Mouse (Mus musculus) kidney, adult 8-10 months (tissue): Measurements from ENCODE around the gene Dnah5.
"Not testable (repeated sequence)": the region's sequence is repeated elsewhere in the genome, so short reads cannot be mapped to it uniquely, and the experiment has no call there.

Source experiments
- DNase-seq, 2 experiments: peaks; one replicate each; pipeline ENCODE4 v3.0.0; 2022

Dnah5 gene

DNA sequence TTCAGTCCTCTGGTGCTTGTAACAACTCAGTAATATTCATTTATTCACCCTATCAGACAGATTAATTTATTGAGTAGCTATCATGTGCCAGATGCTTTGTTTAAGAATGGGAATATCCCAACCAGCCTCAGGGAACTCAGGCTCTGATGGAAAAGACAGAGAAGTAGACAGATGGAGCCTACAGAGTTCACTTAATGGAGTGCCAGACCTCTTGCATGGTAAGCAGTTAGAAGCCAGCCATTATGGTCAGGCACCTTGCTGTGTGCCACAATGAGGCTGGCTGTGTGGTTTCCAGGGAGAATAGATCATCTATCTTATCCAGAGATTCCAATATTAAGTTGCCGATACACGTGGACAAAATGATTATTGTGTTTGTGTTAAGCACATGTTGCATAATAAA lies 104.3 kb downstream of the Dnah5 start:
- no peak for DNase-seq

DNA sequence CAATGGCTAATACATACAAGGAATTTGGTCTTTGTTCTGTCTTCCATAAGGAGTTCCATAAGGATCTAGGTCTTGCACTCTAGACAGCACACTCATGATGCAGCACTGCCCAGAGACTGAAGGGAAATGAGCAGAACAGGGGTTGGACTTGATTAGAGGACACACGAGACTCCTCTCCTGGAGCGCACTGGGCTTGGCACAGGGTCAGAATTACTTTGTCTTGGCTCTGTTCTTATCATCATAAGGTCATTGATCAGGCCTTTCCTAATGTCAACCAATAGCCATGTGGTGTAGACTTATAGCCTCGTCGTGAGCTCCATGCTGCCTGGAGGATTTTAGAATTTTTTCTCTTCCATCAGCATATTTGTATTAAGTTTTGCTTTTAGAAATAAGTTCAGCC lies 107.0 kb downstream of the Dnah5 start:
- no peak for DNase-seq

DNA sequence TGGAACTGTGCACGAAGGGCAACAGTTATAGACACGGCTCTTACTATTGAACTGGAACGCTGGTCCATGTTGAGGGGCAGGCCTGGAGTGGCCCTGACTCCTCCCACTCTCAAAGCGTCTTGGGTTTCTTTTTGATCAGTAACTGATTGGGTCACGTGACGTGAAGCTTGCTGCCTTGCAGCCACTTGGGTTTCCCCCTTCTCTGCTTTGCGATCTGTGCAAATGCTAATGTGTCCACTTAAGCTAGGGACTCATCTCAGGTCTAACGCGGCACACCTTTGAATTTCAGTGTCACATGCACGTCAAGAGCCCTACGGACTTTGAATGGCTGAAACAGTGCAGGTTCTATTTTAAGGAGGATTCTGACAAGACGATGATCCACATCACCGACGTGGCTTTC lies 109.9 kb downstream of the Dnah5 start:
- DNase-seq, result peak in 1 of 2 experiments; percentile 7

DNA sequence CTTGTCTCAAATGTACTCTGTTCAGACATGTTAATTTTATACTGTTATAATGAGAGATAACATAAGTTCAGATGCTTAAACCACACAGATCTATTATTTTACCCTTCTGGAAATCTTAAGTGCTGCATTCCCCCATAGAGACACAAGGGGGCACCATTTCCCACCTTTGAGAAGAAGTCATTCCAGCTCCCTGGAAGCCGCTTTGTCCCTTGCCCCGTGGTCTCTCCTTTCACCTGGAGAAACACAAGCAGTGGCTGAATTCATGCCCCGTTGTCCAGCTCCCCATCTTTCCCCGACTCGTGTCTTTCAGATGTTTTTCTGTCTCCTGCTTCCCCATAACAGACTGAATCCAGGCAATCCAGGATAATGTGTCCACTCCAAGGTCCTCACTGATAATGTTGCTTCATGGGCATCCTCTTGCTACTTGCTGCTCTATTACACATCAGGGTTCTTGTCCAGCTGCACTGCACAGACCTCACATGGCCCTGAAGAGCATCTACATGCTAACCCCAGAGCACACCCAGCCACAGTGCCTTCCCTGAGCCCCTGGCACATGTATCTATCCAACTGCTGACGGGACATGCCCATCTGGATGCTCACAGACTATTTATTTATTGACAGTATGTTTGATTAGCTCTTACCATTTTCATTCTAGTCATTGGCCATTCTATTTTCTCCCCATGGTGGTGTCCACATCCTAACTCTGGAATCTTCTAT lies 112.4 kb downstream of the Dnah5 start:
- peak; percentile 9 to 46 for DNase-seq

DNA sequence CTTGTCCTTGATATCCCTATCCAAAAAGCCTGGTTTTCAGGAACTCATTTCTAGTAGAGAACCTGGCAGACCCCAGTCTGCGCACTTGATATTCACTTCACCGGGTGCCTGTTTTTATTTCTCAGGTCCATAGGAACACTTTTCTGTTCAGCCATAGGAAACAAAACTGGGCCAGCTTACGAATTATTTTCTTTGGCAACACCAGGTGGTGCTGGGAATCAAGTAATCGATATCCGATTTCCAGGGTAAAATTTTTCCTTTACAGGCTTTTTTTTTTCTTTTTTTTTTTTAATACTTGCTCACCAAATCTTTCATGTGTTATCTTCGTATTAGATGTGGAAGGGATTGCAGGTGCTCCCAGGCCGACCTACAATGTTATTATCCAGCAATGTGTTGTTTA lies 119.0 kb downstream of the Dnah5 start:
- no peak for DNase-seq

DNA sequence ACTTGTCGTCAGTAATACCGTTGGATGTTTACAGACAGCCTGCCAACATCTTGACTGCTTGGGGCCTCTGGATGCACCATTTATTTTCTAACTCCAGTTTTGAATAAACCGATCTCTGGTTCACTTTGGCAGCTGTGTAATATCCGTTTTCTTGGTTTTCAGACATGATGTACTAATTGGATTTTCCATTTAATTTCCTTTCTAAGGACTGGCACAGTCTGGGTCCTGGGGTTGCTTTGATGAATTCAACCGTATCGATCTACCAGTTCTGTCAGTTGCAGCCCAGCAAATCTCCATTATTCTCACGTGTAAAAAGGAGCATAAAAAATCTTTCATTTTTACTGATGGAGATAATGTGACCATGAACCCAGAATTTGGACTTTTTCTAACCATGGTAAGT lies 123.4 kb downstream of the Dnah5 start:
- no peak for DNase-seq

DNA sequence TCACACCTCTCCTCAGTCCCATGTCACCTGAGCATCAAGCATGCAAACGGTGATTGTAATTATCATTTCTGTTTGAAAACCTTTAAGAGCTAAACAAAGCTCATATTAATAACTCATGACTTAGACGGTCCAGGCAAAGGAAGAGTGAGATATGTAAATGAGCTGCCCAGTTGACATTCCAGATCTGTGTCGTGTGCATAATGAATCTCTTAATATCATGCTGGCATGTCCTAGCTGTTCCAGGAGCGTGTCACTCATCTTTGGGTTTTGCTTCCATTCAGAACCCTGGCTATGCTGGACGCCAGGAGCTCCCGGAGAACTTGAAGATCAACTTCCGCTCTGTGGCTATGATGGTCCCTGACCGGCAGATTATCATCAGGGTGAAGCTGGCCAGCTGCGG lies 123.9 kb downstream of the Dnah5 start:
- DNase-seq, result no peak

DNA sequence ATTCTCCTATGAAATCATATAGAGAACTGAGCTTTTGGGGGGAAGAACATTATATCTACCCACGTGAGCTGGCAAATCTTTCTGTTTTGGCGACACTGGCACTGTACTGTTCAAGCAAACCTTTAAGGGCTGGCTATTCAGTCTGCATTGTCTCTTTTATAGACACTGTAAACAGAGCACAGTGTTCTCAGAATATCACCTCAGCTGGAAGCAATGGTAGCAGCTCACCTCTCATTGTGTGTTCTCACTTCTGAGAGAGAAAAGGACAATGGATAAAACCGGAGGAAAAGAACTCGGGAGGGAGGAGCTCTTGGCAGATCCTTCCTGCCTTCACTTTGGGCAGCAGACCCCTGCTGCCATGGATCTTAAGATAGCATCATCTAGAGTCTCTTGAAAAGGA lies 137.6 kb downstream of the Dnah5 start:
- no peak for DNase-seq

DNA sequence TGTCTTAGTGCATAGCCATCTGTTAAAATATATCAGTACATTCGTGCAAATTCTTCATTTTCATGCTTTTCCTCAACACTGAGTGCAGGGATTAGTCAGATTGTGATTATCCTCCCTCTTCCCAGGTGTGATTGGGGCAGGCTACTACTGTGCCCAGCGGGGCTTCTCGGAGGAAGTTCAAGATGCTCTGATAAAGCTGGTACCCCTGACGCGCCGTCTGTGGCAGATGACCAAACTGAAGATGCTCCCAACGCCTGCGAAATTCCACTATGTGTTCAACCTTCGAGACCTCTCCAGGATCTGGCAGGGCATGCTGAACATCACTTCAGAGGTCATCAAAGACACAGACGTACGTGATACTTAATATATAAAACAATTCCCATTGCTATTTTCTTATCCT lies 164.0 kb downstream of the Dnah5 start:
- no peak for DNase-seq

DNA sequence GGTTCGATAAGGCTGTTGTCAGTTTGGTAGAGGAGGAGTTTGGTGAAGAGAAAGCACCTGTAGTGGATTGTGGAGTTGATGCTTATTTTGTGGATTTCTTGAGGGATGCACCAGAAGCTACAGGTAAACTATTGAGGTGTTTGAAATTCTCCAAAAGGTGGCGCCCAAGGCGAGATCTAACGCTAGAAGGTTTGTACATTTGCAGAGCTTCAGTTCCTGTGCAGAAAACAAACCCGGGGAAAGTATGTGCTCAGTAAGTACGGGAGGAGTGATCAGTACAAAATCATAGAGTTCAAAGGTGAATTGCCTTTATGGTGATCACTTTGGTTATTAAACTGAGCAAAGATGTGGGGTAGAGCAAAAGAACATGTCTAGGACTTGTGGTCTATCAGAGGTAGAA lies 166.9 kb downstream of the Dnah5 start:
- DNase-seq, result no peak

DNA sequence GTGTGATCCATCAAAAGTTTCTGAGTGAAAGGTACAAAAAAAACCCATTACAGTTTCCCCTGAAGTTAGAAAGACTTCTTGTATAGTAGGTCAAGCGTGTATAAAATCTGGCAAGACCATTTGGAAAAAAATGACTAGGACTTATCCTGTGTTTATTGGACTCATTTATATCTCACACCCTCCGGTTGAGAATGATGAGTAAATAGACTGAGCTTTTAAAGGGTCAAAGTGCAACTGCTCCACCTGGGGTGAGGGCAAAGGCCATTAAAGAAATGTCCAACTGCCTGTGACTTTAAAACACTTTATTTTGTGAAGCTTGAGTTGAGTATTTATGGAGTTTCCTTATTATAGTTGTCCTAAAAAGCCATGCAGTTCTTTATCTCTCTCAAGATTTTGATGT lies 168.0 kb downstream of the Dnah5 start:
- peak; percentile 32 to 43 for DNase-seq

DNA sequence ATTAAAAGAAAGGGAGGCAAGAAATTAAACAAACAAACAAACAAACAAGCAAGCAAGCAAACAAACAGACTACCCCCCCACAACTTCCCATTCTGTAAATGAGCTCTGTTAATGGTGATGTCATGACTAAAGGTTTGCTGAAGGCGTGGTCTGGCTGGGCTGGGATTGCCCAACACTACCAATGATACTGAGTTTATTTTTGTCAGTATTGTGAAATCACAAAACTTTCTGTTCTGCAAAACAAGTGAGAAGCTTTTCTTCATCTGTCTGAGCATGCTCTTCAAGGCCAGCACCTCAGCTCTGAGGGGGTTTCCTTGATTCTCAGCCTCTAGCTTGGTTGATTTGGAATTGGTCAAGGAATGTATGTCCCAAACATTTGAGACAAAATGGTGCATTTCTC lies 170.8 kb downstream of the Dnah5 start:
- no peak for DNase-seq

DNA sequence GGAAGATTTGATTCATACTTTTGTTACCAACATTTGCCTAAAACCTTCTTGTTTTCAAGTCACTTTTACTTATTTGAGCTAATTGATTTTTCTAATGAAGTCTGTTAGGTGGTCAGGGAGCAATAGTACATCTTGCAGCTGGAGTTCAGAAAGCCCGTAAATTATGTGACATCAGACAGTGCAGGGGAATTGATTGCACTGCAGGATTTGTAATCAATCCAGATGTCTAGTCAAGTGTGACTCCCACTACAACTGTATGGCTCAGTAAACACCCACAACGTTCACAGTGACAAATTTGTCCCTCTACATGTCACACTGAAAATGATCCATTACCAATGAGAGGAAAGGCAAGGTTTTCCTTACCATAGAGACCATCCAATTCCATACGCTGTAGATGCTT lies 177.4 kb downstream of the Dnah5 start:
- DNase-seq, result no peak

DNA sequence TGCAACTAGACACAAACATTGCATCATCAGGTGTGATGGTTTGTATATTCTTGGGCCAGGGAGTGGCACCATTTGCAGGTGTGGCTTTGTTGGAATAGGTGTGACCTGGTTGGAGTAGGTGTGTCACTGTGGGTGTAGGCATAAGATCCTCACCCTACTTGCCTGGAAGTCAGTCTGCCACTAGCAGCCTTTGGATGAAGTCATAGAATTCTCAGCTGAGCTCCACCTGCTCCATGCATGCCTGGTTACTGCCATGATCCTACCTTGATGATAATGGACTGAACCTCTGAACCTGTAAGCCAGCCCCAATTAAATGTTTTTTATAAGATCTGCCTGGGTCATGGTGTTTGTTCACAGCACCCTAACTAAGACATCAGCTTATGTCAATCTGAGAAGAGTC lies 190.2 kb downstream of the Dnah5 start:
- not testable (repeated sequence) for DNase-seq

DNA sequence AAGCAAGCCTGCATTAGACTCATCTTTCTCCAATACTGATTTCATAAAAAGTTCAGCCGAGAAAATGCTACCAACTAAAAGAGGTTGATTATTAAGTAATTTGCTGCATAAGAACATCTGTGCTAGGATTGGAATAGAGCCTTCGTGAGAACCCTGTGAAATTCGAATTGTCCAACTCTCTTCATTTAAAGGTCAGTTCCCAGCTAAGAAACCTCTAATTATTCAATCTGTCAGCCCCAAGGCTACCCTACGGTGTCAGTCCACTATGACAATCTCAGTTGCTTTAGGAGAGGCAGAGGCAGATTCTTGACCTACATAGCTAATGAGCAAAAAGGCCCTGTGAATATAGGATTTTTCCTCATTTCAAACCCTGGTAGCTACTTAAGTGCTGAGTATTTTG lies 191.9 kb downstream of the Dnah5 start:
- DNase-seq, result no peak

DNA sequence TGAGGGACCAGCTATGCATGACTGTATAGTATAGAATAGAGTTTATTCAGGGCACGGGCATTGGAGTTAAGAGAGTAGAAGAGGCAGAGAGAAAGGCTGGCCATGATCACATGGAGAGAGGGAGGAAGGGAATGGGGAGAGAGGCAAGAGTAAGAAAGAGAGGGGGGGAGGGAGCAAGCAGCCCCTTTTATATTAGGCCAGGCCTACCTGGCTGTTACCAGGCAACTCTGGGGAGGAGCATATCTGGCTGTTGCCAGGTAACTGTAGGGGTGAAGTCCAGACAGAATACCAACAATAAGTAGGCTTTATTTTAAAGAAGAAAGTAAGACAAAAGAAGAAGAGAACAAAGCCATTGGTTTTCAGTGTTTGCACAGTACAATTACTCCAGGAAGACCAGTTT lies 194.9 kb downstream of the Dnah5 start:
- no peak for DNase-seq

DNA sequence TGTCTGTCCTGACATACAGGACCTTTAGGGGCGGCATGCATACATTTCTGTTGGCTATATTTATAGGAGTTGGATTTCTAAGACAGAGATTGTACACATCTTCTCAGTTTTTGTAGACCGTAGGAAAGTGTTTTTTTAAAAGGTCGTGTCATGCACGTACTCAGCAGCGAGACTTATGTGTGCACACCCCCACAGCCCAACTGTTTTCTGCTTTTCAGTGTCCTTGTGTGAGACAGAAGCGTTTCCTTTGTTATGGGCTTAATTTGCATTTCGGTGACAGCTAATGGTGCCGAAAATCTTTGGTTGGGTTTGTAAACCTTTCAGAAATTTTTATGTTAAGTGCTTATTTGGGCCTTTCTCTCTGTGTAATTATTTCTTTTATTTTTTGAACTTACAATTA lies 195.7 kb downstream of the Dnah5 start:
- DNase-seq, result no peak

DNA sequence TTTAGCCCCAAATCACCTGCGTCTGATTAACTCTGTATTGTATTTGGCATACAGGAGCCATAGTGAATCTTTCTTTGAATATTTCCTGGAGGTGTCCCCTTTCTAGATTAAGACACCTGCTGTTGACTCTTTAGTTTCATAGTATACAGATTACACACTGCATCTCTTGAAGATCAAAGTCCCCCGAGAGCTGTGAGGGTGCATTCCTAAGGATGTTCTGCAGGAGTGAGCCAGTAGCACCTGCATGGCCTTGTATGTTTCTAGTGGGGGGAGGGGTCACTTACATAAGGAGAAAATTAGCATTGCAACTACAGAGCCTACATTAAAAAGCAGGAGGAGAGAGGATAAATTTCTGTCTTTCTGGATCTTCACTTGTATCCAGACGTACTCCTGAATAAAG lies 201.1 kb downstream of the Dnah5 start:
- DNase-seq, result peak in 1 of 2 experiments; percentile 11

DNA sequence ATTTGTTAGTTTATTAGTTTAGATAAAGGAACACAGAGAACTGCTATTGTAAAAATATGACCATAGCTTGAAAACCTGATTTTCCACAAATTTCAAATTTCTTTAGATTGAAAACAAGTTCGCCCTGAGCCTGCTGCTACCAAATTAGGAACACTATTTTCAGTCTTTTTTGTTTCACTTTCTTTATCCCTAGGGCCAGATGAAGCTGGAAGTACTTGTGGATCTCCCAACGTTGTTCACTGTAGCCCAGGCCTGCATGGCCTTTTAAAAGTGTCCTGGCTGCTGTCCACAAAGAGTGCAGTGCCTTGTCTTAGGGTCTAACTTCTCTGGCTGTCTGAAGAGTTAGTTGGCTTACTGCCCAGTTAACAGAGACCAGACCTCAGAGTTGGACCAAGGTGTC lies 201.6 kb downstream of the Dnah5 start:
- DNase-seq, result peak in 1 of 2 experiments; percentile 17

DNA sequence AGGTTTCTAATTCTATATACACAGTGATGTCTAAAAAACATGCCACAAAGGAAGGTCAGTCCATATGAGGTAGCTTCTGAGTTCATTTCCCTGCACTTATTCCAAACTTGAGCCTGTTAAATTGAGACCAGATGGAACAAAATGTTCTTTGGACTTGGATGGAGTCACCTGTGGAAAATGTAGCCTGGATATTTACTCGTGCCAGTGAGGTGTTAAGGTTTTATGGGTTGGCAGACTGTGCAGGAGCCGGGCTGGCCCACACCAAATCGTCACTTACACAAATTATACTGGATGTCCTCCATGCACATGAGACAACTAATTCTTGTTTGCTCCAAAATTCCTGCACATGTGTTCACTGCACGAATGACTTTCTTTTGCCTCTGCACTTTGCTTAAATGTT lies 236.2 kb downstream of the Dnah5 start:
- no peak for DNase-seq

DNA sequence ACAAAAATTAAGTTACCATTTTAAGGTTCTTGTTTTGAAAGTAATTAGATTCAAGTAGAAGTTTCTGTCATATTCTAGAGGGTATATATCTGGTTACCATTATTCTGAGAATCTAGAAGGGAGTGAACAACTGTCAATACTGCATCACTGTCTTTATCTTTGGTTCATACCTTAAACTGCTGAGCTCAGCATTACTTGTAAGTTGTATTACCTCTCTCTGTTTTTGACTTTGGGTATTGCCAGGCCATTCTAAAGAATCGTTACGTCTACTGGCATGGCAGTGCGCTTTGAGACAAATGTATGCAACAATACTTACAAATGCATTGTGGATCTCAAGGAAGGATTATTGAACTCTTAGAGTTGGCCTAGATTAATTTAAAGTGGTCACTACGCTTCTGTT lies 240.9 kb downstream of the Dnah5 start:
- DNase-seq, result no peak

DNA sequence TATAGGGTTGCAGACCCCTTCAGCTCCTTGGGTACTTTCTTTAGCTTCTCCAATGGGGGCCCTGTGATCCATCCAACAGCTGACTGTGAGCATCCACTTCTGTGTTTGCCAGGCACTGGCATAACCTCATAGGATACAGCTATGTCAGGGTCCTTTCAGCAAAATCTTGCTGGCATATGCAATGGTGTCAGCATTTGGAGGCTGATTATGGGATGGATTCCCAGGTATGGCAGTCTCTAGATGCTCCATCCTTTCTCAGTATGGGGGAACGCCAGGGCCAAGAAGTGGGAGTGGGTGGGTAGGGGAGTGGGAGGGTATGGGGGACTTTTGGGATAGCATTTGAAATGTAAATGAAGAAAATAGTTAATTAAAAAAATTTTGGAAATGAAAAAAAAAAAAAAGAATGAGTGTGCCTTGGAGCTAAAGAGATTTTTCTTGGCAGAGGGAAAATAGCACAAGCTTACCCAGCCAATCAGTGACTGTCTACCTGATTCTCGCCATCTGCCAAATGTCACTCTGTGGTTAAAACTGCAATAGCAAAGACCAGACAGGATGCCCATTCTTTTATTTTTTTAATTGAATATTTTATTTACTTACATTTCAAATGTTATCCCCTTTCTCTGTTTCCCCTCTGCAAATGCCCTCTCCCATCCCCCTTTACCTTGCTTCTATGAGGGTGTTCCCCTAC lies 257.7 kb downstream of the Dnah5 start:
- not testable (repeated sequence) for DNase-seq

DNA sequence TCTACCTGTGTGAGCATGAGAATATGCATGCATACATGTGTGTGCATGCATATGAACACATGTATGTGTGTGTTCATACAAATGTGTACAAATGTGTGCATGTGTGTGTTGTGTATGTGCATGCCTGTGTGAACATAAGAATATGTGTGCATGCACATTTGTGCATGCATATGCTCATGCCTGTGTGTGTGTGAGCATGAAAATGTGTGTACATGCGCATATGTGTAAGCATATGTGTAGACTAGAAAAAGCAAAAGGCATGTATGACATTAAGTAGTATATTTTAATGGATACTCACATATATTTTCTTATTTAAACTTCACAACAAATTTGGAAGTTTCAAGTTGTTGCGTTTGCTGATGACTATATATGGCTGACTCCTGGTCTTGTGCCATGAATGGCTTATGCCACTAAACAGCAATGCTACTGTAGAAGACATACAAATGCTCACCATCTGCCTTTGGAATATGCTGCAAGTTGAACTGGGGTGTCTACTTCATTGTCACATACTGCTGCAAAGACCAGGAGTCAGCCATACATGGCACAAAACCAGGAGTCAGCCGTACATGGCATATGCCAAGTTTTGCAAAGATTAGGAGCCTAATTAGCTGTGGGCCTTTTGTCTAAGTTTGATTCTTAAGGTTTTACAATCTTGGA lies 263.2 kb downstream of the Dnah5 start:
- no peak for DNase-seq

DNA sequence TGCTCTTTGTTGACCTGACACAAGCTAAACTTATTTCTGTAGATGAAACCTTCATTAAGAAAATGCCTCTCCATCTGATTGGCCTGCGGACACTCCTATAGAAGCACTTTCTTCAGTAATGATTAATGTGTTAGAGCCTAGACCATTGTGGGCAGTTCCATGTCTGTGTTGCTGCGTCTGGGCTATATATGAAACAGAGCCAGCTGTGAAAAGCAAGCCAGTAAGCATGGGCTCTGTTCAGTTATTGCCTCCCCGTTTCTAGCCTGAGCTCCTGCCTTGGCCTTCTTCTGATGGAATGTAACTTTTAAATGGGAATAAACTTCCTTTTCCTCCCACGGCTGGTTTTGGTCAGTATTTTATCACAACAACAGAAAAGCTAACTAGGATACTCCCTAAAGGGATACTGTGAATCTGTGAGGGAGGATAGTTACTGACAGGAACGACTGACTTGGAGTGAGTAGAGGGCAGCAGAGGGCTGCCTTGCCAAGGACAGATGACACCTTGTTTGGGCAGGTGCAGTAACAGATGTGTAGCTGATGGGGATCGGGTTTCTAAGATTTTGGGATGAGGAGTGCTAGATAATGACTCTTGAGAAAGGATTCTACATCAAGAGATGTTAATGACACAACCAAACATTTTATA lies 270.3 kb downstream of the Dnah5 start:
- no peak for DNase-seq
